Mouse (Mus musculus) ES-E14 (cell line): ENCODE results near the gene Naglu. TPM values are rescaled to one million over a fixed set of nuclear protein-coding genes. Genes with fewer than 3 reads are reported as not detected.

ENCODE experiments used
- DNase-seq: peaks from one replicate; pipeline ENCODE4 v3.0.0-alpha.2; 2013; ENCODE audit warnings: low read depth, low spot score
- H3K27ac ChIP-seq: 2 replicates; pipeline ENCODE4 v1.5.1; 2012; ENCODE audit warnings: low read depth, mild to moderate bottlenecking, low read length, moderate library complexity, mixed read lengths; ENCODE audit not compliant: poor library complexity, insufficient read depth, severe bottlenecking
- H3K36me3 ChIP-seq: 2 replicates; pipeline ENCODE4 v1.6.1; 2012; ENCODE audit warnings: mild to moderate bottlenecking, low read length, moderate library complexity, mixed read lengths; ENCODE audit not compliant: control insufficient read depth, poor library complexity, insufficient read depth, severe bottlenecking
- H3K4me1 ChIP-seq, 2 experiments: fragments of 150-350 bp in 1 of 2; sonication (generic) in 1 of 2; 2 replicates each; pipeline ENCODE4 v1.6.1; 2012; ENCODE audit warnings: low read length in 2 of 2, mild to moderate bottlenecking in 1 of 2, mixed read lengths in 1 of 2; ENCODE audit not compliant: control insufficient read depth in 2 of 2, insufficient read depth in 2 of 2, poor library complexity in 1 of 2
- H3K4me3 ChIP-seq, 2 experiments: fragments of 150-350 bp in 1 of 2; sonication (generic) in 1 of 2; 2 replicates each; pipeline ENCODE4 v1.5.1; 2012; ENCODE audit warnings: low read length in 2 of 2, low read depth in 1 of 2, mild to moderate bottlenecking in 1 of 2, mixed read lengths in 1 of 2; ENCODE audit not compliant: insufficient read depth in 1 of 2, poor library complexity in 1 of 2, severe bottlenecking in 1 of 2
- H3K9ac ChIP-seq: 2 replicates; pipeline ENCODE4 v1.6.1; 2012; ENCODE audit warnings: low read depth, mild to moderate bottlenecking, low read length, mixed read lengths; ENCODE audit not compliant: poor library complexity, insufficient read depth, severe bottlenecking
- H3K9me3 ChIP-seq: fragments of 150-350 bp; sonication (generic); 2 replicates; pipeline ENCODE4 v1.6.1; 2012; ENCODE audit warnings: low read depth, mild to moderate bottlenecking, low read length; ENCODE audit not compliant: control insufficient read depth, insufficient read depth
- CHD2 ChIP-seq: IDR thresholded peaks from 2 replicates; pipeline ENCODE4 v1.6.1; 2014; ENCODE audit warnings: mild to moderate bottlenecking, low read depth, low read length, inconsistent platforms
- HCFC1 ChIP-seq: IDR thresholded peaks from 2 replicates; pipeline ENCODE4 v1.6.1; 2012; ENCODE audit warnings: low read length, inconsistent platforms, borderline replicate concordance; ENCODE audit not compliant: insufficient read depth
- MAFK ChIP-seq: IDR thresholded peaks from 2 replicates; pipeline ENCODE4 v1.6.1; 2014; ENCODE audit warnings: mild to moderate bottlenecking, low read depth, low read length, inconsistent platforms; ENCODE audit not compliant: insufficient read depth
- ZC3H11A ChIP-seq: IDR thresholded peaks from 2 replicates; pipeline ENCODE4 v1.6.1; 2012; ENCODE audit warnings: low read depth, mild to moderate bottlenecking, inconsistent platforms, low read length, borderline replicate concordance
- ZNF384 ChIP-seq: IDR thresholded peaks from 2 replicates; pipeline ENCODE4 v1.6.1; 2012; ENCODE audit warnings: low read depth, low read length, inconsistent platforms
- in situ Hi-C, 2 experiments: fragments of 600-800 bp; cut with MboI; formaldehyde crosslinking; loops; one replicate each; pipeline ENCODE4 v1.15.1; 2025; ENCODE audit warnings: low sequenced_read_pairs in 2 of 2, inconsistent platforms in 1 of 2; ENCODE audit not compliant: unreplicated experiment in 2 of 2
- total RNA-seq: library from RNA; depleted of rRNA; stranded (reverse); fragments of 300-350 nt; gene quantifications from 2 replicates; pipeline ENCODE4 v1.2.3, GENCODE M21; 2012

Naglu gene
- total RNA-seq, 1 experiment: 4.7 TPM

- Histone ChIP-seq H3K4me1 (peaks cover 0 to 3% of the 10 kb centered on the region in 2 experiments; a peak in 1 of 4 replicates), H3K27ac (peak within 1 kb of the TSS; percentile 24; the same call in 1 of the 2 replicates), H3K4me3 (peak within 1 kb of the TSS; percentile 82 to 91), H3K9ac (peak within 1 kb of the TSS; percentile 91), H3K9me3 (no peaks in the 10 kb centered on the region), H3K36me3 (peaks cover 45% of the 10 kb centered on the region)
- in situ Hi-C loops: no loop called here
- DNase-seq: peak; percentile 94
- no peak for TF ChIP-seq HCFC1
- 0 out of 2 replicates have a peak, but pooled peaks have one; percentile 38 for TF ChIP-seq CHD2
- no peak for TF ChIP-seq MAFK
- TF ChIP-seq ZC3H11A: no peak
Observed at GRCm38 (mm10) chr11:101095314-101096024, 25.7 kb downstream of the Naglu start, which contains the start of gene Psmc3ip. Gene Psmc3ip (minus strand): TSS chr11:101095436.

- no peak for DNase-seq
- Histone ChIP-seq H3K36me3 (peaks cover 33% of the 10 kb centered on the region), H3K4me3 (no peak overlapping the region), H3K9me3 (no peaks in the 10 kb centered on the region), H3K4me1 (peaks cover 0 to 3% of the 10 kb centered on the region in 2 experiments; a peak in 1 of 4 replicates), H3K27ac (no peak overlapping the region), H3K9ac (no peak overlapping the region)
- TF ChIP-seq ZNF384 (no peak), HCFC1 (no peak)
- in situ Hi-C loops: no loop called here
Observed at GRCm38 (mm10) chr11:101098231-101098630, 28.4 kb downstream of the Naglu start.

- in situ Hi-C loops: no loop called here
- TF ChIP-seq CHD2 (no peak), MAFK (no peak), ZNF384 (no peak), ZC3H11A (no peak), HCFC1 (no peak)
- H3K9me3 ChIP-seq: no peaks in the 10 kb centered on the region
- H3K36me3 ChIP-seq: peaks cover 22% of the 10 kb centered on the region
- 0 out of 4 replicates have a peak, but pooled peaks cover 0 to 2% of the 10 kb centered on the region in 2 experiments for H3K4me1 ChIP-seq
- H3K9ac ChIP-seq: no peak overlapping the region
- no peak for DNase-seq
- no peak overlapping the region for H3K4me3 ChIP-seq
- H3K27ac ChIP-seq: no peak overlapping the region
Observed at GRCm38 (mm10) chr11:101103011-101103410, 33.2 kb downstream of the Naglu start.

- H3K9me3 ChIP-seq: no peaks in the 10 kb centered on the region
- TF ChIP-seq CHD2 (no peak), HCFC1 (no peak), ZC3H11A (no peak), ZNF384 (no peak), MAFK (no peak)
- peaks cover 3% of the 10 kb centered on the region; the same call in 1 of the 2 replicates for H3K36me3 ChIP-seq
- no peak overlapping the region for H3K9ac ChIP-seq
- DNase-seq: no peak
- H3K27ac ChIP-seq: no peak overlapping the region
- no peak overlapping the region for H3K4me3 ChIP-seq
- H3K4me1 ChIP-seq: 0 out of 4 replicates have a peak, but pooled peaks cover 0 to 2% of the 10 kb centered on the region in 2 experiments
- in situ Hi-C loops: no loop called here
Observed at GRCm38 (mm10) chr11:101109351-101109750, 39.5 kb downstream of the Naglu start.
